Mouse (Mus musculus) retina, embryonic 14.5 days (tissue): ENCODE measurements around the gene Capza2.
"Not testable (repeated sequence)": the region's sequence is repeated elsewhere in the genome, so short reads cannot be mapped to it uniquely, and the experiment has no call there.

Experiments used
- DNase-seq: peaks from one replicate; pipeline ENCODE4 v3.0.0-alpha.2; 2015; ENCODE audit warnings: low spot score

Capza2 gene

GRCm38 (mm10) chr6:17642739-17643138 is 6.7 kb downstream of the Capza2 start:
- DNase-seq, result no peak

- no peak for DNase-seq
Observed at GRCm38 (mm10) chr6:17646107-17646506, 10.1 kb downstream of the Capza2 start.

- DNase-seq, result no peak
Observed at GRCm38 (mm10) chr6:17652132-17652531, 16.1 kb downstream of the Capza2 start.

- no peak for DNase-seq
Observed at GRCm38 (mm10) chr6:17655080-17655479, 19.0 kb downstream of the Capza2 start.

GRCm38 (mm10) chr6:17657308-17657707 is 21.3 kb downstream of the Capza2 start:
- no peak for DNase-seq

- no peak for DNase-seq
Observed at GRCm38 (mm10) chr6:17665348-17665747, 29.3 kb downstream of the Capza2 start.

- DNase-seq, result no peak
Observed at GRCm38 (mm10) chr6:17666024-17666423, 30.0 kb downstream of the Capza2 start.

- DNase-seq, result no peak
Observed at GRCm38 (mm10) chr6:17667813-17668212, 31.8 kb downstream of the Capza2 start.

- no peak for DNase-seq
Observed at GRCm38 (mm10) chr6:17668334-17668733, 32.3 kb downstream of the Capza2 start.

GRCm38 (mm10) chr6:17669826-17670225 is 33.8 kb downstream of the Capza2 start:
- DNase-seq, result no peak

GRCm38 (mm10) chr6:17675019-17675756 is 39.2 kb downstream of the Capza2 start:
- DNase-seq, result peak; percentile 92

- no peak for DNase-seq
Observed at GRCm38 (mm10) chr6:17677008-17677407, 41.0 kb downstream of the Capza2 start.

- DNase-seq, result no peak
Observed at GRCm38 (mm10) chr6:17680266-17680925, 44.4 kb downstream of the Capza2 start.

- DNase-seq, result no peak
Observed at GRCm38 (mm10) chr6:17681810-17682209, 45.8 kb downstream of the Capza2 start.

GRCm38 (mm10) chr6:17688676-17689075 is 52.6 kb downstream of the Capza2 start:
- no peak for DNase-seq

- DNase-seq, result no peak
Observed at GRCm38 (mm10) chr6:17692647-17693046, 56.6 kb downstream of the Capza2 start, which contains the start of gene St7. St7 (plus strand) TSS chr6:17692933.

GRCm38 (mm10) chr6:17693726-17694549 is 57.9 kb downstream of the Capza2 start:
- DNase-seq, result peak; percentile 69

- DNase-seq, result peak; percentile 74
Observed at GRCm38 (mm10) chr6:17694550-17694951, 58.5 kb downstream of the Capza2 start.

GRCm38 (mm10) chr6:17696321-17696734 is 60.3 kb downstream of the Capza2 start:
- DNase-seq, result peak; percentile 78

GRCm38 (mm10) chr6:17700936-17701612 is 65.0 kb downstream of the Capza2 start:
- no peak for DNase-seq

- DNase-seq, result not testable (repeated sequence)
Observed at GRCm38 (mm10) chr6:17704038-17704437, 68.0 kb downstream of the Capza2 start.

GRCm38 (mm10) chr6:17705973-17706372 is 69.9 kb downstream of the Capza2 start:
- DNase-seq, result no peak
